Mouse (Mus musculus) forebrain, postnatal 0 days (tissue): Measurements from ENCODE around the gene Syt2. TPM values are rescaled to one million over a fixed set of nuclear protein-coding genes. Genes with fewer than 3 reads are reported as not detected.

ENCODE experiments used
- ATAC-seq: fragments of 200-750 bp; cut with Nextera tagmentation; 2 replicates; pipeline ENCODE4 v1.8.0; 2017; ENCODE audit warnings: mild to moderate bottlenecking, moderate library complexity
- DNase-seq: peaks from one replicate; pipeline ENCODE4 v3.0.0-alpha.2; 2015
- H3K27ac ChIP-seq: fragments of 300-500 bp; sonication (generic); 2 replicates; pipeline ENCODE4 v1.5.1; 2014; ENCODE audit warnings: low read depth, mild to moderate bottlenecking, antibody characterized with exemption, low read length, moderate library complexity, mixed read lengths
- H3K27me3 ChIP-seq: fragments of 300-500 bp; sonication (generic); 2 replicates; pipeline ENCODE4 v1.6.1; 2014; ENCODE audit warnings: mild to moderate bottlenecking, low read length, mixed read lengths; ENCODE audit not compliant: insufficient read depth
- H3K36me3 ChIP-seq: fragments of 300-500 bp; sonication (generic); 2 replicates; pipeline ENCODE4 v1.6.1; 2014; ENCODE audit warnings: mild to moderate bottlenecking, moderate library complexity; ENCODE audit not compliant: insufficient read depth
- H3K4me1 ChIP-seq: fragments of 300-500 bp; sonication (generic); 2 replicates; pipeline ENCODE4 v1.6.1; 2014; ENCODE audit warnings: antibody characterized with exemption; ENCODE audit not compliant: insufficient read depth
- H3K4me2 ChIP-seq: fragments of 300-500 bp; sonication (generic); 2 replicates; pipeline ENCODE4 v1.6.1; 2014; ENCODE audit warnings: low read depth, mild to moderate bottlenecking, moderate library complexity
- H3K4me3 ChIP-seq: fragments of 300-500 bp; sonication (generic); 2 replicates; pipeline ENCODE4 v1.5.1; 2014; ENCODE audit warnings: low read depth, low read length, mixed read lengths
- H3K9ac ChIP-seq: fragments of 300-500 bp; sonication (generic); 2 replicates; pipeline ENCODE4 v1.6.1; 2014; ENCODE audit warnings: mild to moderate bottlenecking
- H3K9me3 ChIP-seq: fragments of 300-500 bp; sonication (generic); 2 replicates; pipeline ENCODE4 v1.6.1; 2016; ENCODE audit warnings: low read length
- CTCF ChIP-seq: sonication (generic); IDR thresholded peaks from 2 replicates; pipeline ENCODE4 v1.5.1; 2016; ENCODE audit warnings: antibody characterized with exemption, control low read depth, low read depth
- WGBS: fragments of 180-500 bp; shearing (Covaris S2); extraction: QIAGEN DNeasy Blood & Tissue Kit; methylation state at CpG from one replicate; pipeline ENCODE4 v1.1.7; 2014; 5-methylcytosine and 5-hydroxymethylcytosine counted together
- polyA plus RNA-seq: library from polyadenylated mRNA; unstranded; fragments of >200 nt; fragmentation: Nextera tagmentation; extraction: Ambion mirVana; gene quantifications from 2 replicates; pipeline ENCODE4 v1.2.1, GENCODE M21; 2015
- total RNA-seq: library from RNA; depleted of rRNA; stranded (reverse); fragments of >200 nt; gene quantifications from 2 replicates; pipeline ENCODE4 v1.2.3, GENCODE M21; 2014

Syt2 gene
- total and polyA plus RNA-seq, 2 experiments from 2014 or later = 1.3 to 1.6 TPM

DNA sequence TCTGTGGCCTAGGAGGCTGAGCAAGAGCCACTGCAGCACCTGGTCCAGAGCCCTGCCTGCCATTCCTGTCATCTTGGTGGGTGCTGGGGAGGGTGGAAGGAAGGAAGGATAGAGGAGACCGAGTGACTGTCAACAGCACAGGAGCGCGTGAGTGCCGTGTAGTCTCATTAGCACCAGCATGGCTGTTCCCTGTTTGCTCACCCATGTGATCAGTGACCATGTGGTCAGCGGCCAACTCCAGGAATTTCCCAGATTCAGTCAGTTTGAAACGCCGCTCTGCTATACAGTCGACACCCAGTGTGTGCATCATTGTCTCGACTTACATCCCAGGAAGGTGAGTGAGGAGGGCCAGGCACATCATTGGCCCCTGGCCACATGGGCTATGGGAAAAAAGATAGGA is 91.0 kb downstream of the Syt2 start:
- 67% methylated on average over 9 of the region's 9 CpGs for WGBS
- no peak for ATAC-seq

GRCm38 (mm10) chr1:134741433-134741832 is 95.0 kb downstream of the Syt2 start:
- no peak overlapping the region for H3K9ac ChIP-seq
- no peaks in the 10 kb centered on the region for H3K36me3 ChIP-seq
- no peaks in the 10 kb centered on the region for H3K4me1 ChIP-seq
- H3K27ac ChIP-seq = no peak overlapping the region
- no peaks in the 10 kb centered on the region for H3K27me3 ChIP-seq
- whole genome bisulfite sequencing = 79% methylated on average over 6 of the region's 6 CpGs
- ATAC-seq (no peak), DNase-seq (no peak)
- H3K9me3 ChIP-seq = no peaks in the 10 kb centered on the region
- H3K4me3 ChIP-seq = no peak overlapping the region
- peak; percentile 52 for TF ChIP-seq CTCF
- no peak overlapping the region for H3K4me2 ChIP-seq

More for the DNA sequence above, 91.0 kb downstream of the Syt2 start:
- Histone ChIP-seq H3K4me1 (no peaks in the 10 kb centered on the region), H3K4me2 (no peak overlapping the region), H3K9me3 (no peaks in the 10 kb centered on the region), H3K27ac (no peak overlapping the region), H3K36me3 (no peaks in the 10 kb centered on the region), H3K27me3 (no peaks in the 10 kb centered on the region), H3K4me3 (no peak overlapping the region), H3K9ac (no peak overlapping the region)
- no peak for TF ChIP-seq CTCF
- DNase-seq = no peak

DNA sequence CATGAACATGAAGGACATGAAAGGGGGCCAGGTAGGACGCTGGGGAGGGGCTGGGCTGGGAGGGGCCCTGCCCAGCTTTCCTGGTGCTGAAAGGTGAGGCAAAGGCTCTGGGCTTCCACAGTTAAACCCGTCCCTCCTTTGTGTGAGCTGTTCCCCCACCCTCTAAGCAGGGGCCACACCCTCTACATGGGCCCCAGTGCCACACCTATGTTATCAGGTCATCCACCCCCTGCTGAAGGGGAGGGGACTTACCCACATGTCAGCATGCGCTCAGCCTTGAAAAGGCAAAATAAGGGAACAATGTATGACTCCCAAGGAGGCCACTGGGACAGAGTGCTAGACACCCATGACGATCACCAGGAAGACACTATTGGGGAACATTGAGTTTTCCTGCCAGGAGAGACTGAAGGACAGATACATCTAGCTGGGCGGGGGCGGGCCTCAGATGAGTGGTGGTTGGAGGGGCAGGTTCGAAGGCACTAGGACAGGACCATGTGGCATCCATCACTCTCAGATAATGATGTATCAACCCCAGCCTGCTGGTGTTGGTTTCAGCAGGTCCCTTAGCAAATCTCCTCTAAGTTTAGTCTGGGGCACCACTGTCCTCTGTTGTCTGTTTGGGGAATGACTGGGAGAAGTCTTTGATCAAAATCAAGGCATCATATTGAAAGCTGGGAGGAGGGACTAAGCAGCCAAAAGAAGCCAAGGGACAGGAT is 95.6 kb downstream of the Syt2 start:
- ATAC-seq (no peak), DNase-seq (no peak)
- Histone ChIP-seq H3K9ac (no peak overlapping the region), H3K4me2 (no peak overlapping the region), H3K36me3 (no peaks in the 10 kb centered on the region), H3K4me1 (no peaks in the 10 kb centered on the region), H3K9me3 (no peaks in the 10 kb centered on the region), H3K27me3 (no peaks in the 10 kb centered on the region), H3K27ac (no peak overlapping the region), H3K4me3 (no peak overlapping the region)
- 0 out of 2 replicates have a peak, but pooled peaks have one; percentile 25 for TF ChIP-seq CTCF
- 89% methylated on average over 7 of the region's 7 CpGs for WGBS

DNA sequence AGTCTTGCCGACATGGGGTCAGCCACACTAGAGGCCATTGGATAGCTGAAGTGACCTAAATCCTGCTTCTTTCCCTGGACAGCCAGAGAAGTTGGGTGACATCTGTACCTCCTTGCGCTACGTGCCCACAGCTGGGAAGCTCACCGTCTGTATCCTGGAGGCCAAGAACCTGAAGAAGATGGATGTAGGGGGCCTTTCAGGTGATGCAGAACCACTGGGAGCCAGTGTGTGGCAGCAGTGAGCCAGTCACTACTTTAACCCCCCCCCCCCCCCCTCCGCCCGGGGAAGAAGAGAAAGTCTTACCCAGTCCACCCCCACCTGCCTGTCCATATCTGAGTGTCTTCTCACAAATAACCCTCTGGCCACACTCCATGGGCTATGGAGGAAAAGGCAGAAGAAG is 99.2 kb downstream of the Syt2 start:
- H3K27ac ChIP-seq = no peak overlapping the region
- H3K9me3 ChIP-seq = no peaks in the 10 kb centered on the region
- no peak for ATAC-seq
- no peak for DNase-seq
- no peaks in the 10 kb centered on the region for H3K36me3 ChIP-seq
- no peaks in the 10 kb centered on the region for H3K27me3 ChIP-seq
- no peaks in the 10 kb centered on the region for H3K4me1 ChIP-seq
- WGBS = 40% methylated on average over 6 of the region's 6 CpGs
- H3K9ac ChIP-seq = no peak overlapping the region
- H3K4me2 ChIP-seq = no peak overlapping the region
- TF ChIP-seq CTCF = peak; percentile 51
- no peak overlapping the region for H3K4me3 ChIP-seq

GRCm38 (mm10) chr1:134747236-134748174 is 101.0 kb downstream of the Syt2 start:
- ATAC-seq = no peak

GRCm38 (mm10) chr1:134749889-134750288 is 103.4 kb downstream of the Syt2 start:
- DNase-seq (no peak), ATAC-seq (no peak)
- H3K4me1 ChIP-seq = no peaks in the 10 kb centered on the region
- no peak overlapping the region for H3K4me3 ChIP-seq
- no peak overlapping the region for H3K9ac ChIP-seq
- no peaks in the 10 kb centered on the region for H3K9me3 ChIP-seq
- H3K27ac ChIP-seq = no peak overlapping the region
- no peaks in the 10 kb centered on the region for H3K27me3 ChIP-seq
- no peaks in the 10 kb centered on the region for H3K36me3 ChIP-seq
- no peak for TF ChIP-seq CTCF
- no peak overlapping the region for H3K4me2 ChIP-seq
- WGBS = 72% methylated on average over 7 of the region's 7 CpGs

More at GRCm38 (mm10) chr1:134747236-134748174, 101.0 kb downstream of the Syt2 start:
- no peaks in the 10 kb centered on the region for H3K9me3 ChIP-seq
- no peak for DNase-seq
- H3K4me3 ChIP-seq = no peak overlapping the region
- H3K4me2 ChIP-seq = no peak overlapping the region
- H3K27me3 ChIP-seq = no peaks in the 10 kb centered on the region
- H3K27ac ChIP-seq = no peak overlapping the region
- TF ChIP-seq CTCF = no peak
- H3K4me1 ChIP-seq = no peaks in the 10 kb centered on the region
- H3K9ac ChIP-seq = no peak overlapping the region
- WGBS = 17% methylated on average over 23 of the region's 23 CpGs
- no peaks in the 10 kb centered on the region for H3K36me3 ChIP-seq

GRCm38 (mm10) chr1:134752447-134752846 is 106.0 kb downstream of the Syt2 start:
- Histone ChIP-seq H3K9ac (no peak overlapping the region), H3K27ac (no peak overlapping the region), H3K27me3 (no peaks in the 10 kb centered on the region), H3K9me3 (no peaks in the 10 kb centered on the region), H3K4me1 (no peaks in the 10 kb centered on the region), H3K36me3 (0 out of 2 replicates have a peak, but pooled peaks cover 4% of the 10 kb centered on the region), H3K4me2 (no peak overlapping the region), H3K4me3 (no peak overlapping the region)
- DNase-seq (no peak), ATAC-seq (no peak)
- WGBS = 78% methylated on average over 5 of the region's 5 CpGs
- no peak for TF ChIP-seq CTCF
